Mouse (Mus musculus) heart, embryonic 10.5 days (tissue): ENCODE data around the gene Wdr91. TPM values are rescaled to one million over a fixed set of nuclear protein-coding genes. Genes with fewer than 3 reads are reported as not detected.

Source experiments
- DNase-seq: peaks from one replicate; pipeline ENCODE4 v3.0.0-alpha.2; 2017; ENCODE audit warnings: low spot score
- H3K27ac ChIP-seq: fragments of 300-500 bp; sonication (generic); 2 replicates; pipeline ENCODE4 v1.5.1; 2016; ENCODE audit warnings: mild to moderate bottlenecking
- H3K27me3 ChIP-seq: fragments of 300-500 bp; sonication (generic); 2 replicates; pipeline ENCODE4 v1.6.1; 2016; ENCODE audit warnings: mild to moderate bottlenecking; ENCODE audit not compliant: poor library complexity, insufficient read depth, severe bottlenecking
- H3K36me3 ChIP-seq: fragments of 300-500 bp; sonication (generic); 2 replicates; pipeline ENCODE4 v1.6.1; 2016; ENCODE audit warnings: mild to moderate bottlenecking, moderate library complexity
- H3K4me1 ChIP-seq: fragments of 300-500 bp; sonication (generic); 2 replicates; pipeline ENCODE4 v1.6.1; 2016; ENCODE audit warnings: mild to moderate bottlenecking
- H3K4me3 ChIP-seq: fragments of 300-500 bp; sonication (generic); 2 replicates; pipeline ENCODE4 v1.5.1; 2016; ENCODE audit warnings: mild to moderate bottlenecking, moderate library complexity
- H3K9me3 ChIP-seq: fragments of 300-500 bp; sonication (generic); 2 replicates; pipeline ENCODE4 v1.6.1; 2016; ENCODE audit warnings: mild to moderate bottlenecking, moderate library complexity
- WGBS: fragments of 180-500 bp; shearing (Covaris S2); methylation state at CpG from one replicate; pipeline ENCODE4 v1.1.7; 2016; 5-methylcytosine and 5-hydroxymethylcytosine counted together
- polyA plus RNA-seq: library from polyadenylated mRNA; unstranded; fragments of >200 nt; fragmentation: Nextera tagmentation; extraction: Ambion mirVana; gene quantifications from 2 replicates; pipeline ENCODE4 v1.2.1, GENCODE M21; 2016

Wdr91 gene
- polyA plus RNA-seq, 1 experiment from 2014 or later: 12.6 TPM

- Histone ChIP-seq H3K27me3 (no peaks in the 10 kb centered on the region), H3K9me3 (no peaks in the 10 kb centered on the region), H3K4me1 (peaks cover 26% of the 10 kb centered on the region), H3K27ac (no peak overlapping the region), H3K4me3 (no peak overlapping the region), H3K36me3 (peaks cover 85% of the 10 kb centered on the region)
- DNase-seq: no peak
- WGBS: 84% methylated on average over 7 of the region's 7 CpGs
These were observed 15.1 kb downstream of the Wdr91 start for GRCm38 (mm10) chr6:34895569-34895968.

GRCm38 (mm10) chr6:34889185-34889584, 21.5 kb downstream of the Wdr91 start:
- no peaks in the 10 kb centered on the region for H3K27me3 ChIP-seq
- peaks cover 91% of the 10 kb centered on the region for H3K36me3 ChIP-seq
- no peak overlapping the region for H3K4me3 ChIP-seq
- DNase-seq: no peak
- WGBS: 62% methylated on average over 4 of the region's 4 CpGs
- peaks cover 25% of the 10 kb centered on the region for H3K4me1 ChIP-seq
- no peak overlapping the region for H3K27ac ChIP-seq
- H3K9me3 ChIP-seq: no peaks in the 10 kb centered on the region

GRCm38 (mm10) chr6:34887131-34887850, 23.4 kb downstream of the Wdr91 start:
- Histone ChIP-seq H3K36me3 (peaks cover 87% of the 10 kb centered on the region), H3K27ac (peak overlapping the region; percentile 59; the same call in 1 of the 2 replicates)

GRCm38 (mm10) chr6:34884724-34885123, 26.0 kb downstream of the Wdr91 start:
- H3K4me1 ChIP-seq: peaks cover 21% of the 10 kb centered on the region
- no peak overlapping the region for H3K4me3 ChIP-seq
- H3K36me3 ChIP-seq: peaks cover 84% of the 10 kb centered on the region
- no peak for DNase-seq
- H3K27ac ChIP-seq: no peak overlapping the region
- no peaks in the 10 kb centered on the region for H3K27me3 ChIP-seq
- WGBS: 81% methylated on average over 7 of the region's 7 CpGs
- H3K9me3 ChIP-seq: no peaks in the 10 kb centered on the region

More at GRCm38 (mm10) chr6:34887131-34887850, 23.4 kb downstream of the Wdr91 start:
- Histone ChIP-seq H3K9me3 (no peaks in the 10 kb centered on the region), H3K27me3 (no peaks in the 10 kb centered on the region), H3K4me1 (peaks cover 25% of the 10 kb centered on the region), H3K4me3 (no peak overlapping the region)
- DNase-seq: no peak
- WGBS: 75% methylated on average over 6 of the region's 6 CpGs

GRCm38 (mm10) chr6:34879911-34880475, 30.7 kb downstream of the Wdr91 start:
- Histone ChIP-seq H3K9me3 (no peaks in the 10 kb centered on the region), H3K27me3 (no peaks in the 10 kb centered on the region), H3K27ac (no peak overlapping the region), H3K4me3 (no peak overlapping the region), H3K36me3 (peaks cover 45% of the 10 kb centered on the region), H3K4me1 (peaks cover 34% of the 10 kb centered on the region)
- DNase-seq: no peak
- 59% methylated on average over 6 of the region's 6 CpGs for WGBS

GRCm38 (mm10) chr6:34879101-34879740, 31.5 kb downstream of the Wdr91 start:
- 88% methylated on average over 16 of the region's 16 CpGs for WGBS
- H3K9me3 ChIP-seq: no peaks in the 10 kb centered on the region
- H3K27me3 ChIP-seq: no peaks in the 10 kb centered on the region
- H3K4me1 ChIP-seq: peaks cover 42% of the 10 kb centered on the region
- H3K4me3 ChIP-seq: no peak overlapping the region
- DNase-seq: no peak
- H3K36me3 ChIP-seq: peaks cover 37% of the 10 kb centered on the region
- H3K27ac ChIP-seq: no peak overlapping the region

GRCm38 (mm10) chr6:34877509-34878321, 33.0 kb downstream of the Wdr91 start, which contains the start of gene Cyren:
Cyren (minus strand) TSS chr6:34878060.
- peak within 1 kb of the TSS; percentile 78 for H3K4me3 ChIP-seq
- no peaks in the 10 kb centered on the region for H3K9me3 ChIP-seq
- H3K4me1 ChIP-seq: peaks cover 50% of the 10 kb centered on the region
- under 1% methylated on average over 56 of the region's 56 CpGs for WGBS
- H3K36me3 ChIP-seq: peaks cover 35% of the 10 kb centered on the region
- H3K27ac ChIP-seq: peak within 1 kb of the TSS; percentile 96
- no peaks in the 10 kb centered on the region for H3K27me3 ChIP-seq
- DNase-seq: peak; percentile 96

GRCm38 (mm10) chr6:34876835-34877156, 33.9 kb downstream of the Wdr91 start:
- H3K27me3 ChIP-seq: no peaks in the 10 kb centered on the region
- 26% methylated on average over 2 of the region's 2 CpGs for WGBS
- H3K4me3 ChIP-seq: peak overlapping the region; percentile 78
- peak; percentile 78 for DNase-seq
- peaks cover 51% of the 10 kb centered on the region for H3K4me1 ChIP-seq
- H3K36me3 ChIP-seq: peaks cover 25% of the 10 kb centered on the region
- no peaks in the 10 kb centered on the region for H3K9me3 ChIP-seq
- H3K27ac ChIP-seq: peak overlapping the region; percentile 96

GRCm38 (mm10) chr6:34875966-34876834, 34.5 kb downstream of the Wdr91 start:
- H3K27ac ChIP-seq: peak overlapping the region; percentile 96
- peak overlapping the region; percentile 78; the same call in 1 of the 2 replicates for H3K4me3 ChIP-seq
- peaks cover 52% of the 10 kb centered on the region for H3K4me1 ChIP-seq
- DNase-seq: no peak
- H3K27me3 ChIP-seq: no peaks in the 10 kb centered on the region
- H3K9me3 ChIP-seq: no peaks in the 10 kb centered on the region
- H3K36me3 ChIP-seq: peaks cover 22% of the 10 kb centered on the region
- 21% methylated on average over 12 of the region's 12 CpGs for WGBS

- peaks cover 13% of the 10 kb centered on the region for H3K36me3 ChIP-seq
- peak overlapping the region; percentile 96 for H3K27ac ChIP-seq
- WGBS: 79% methylated on average over 15 of the region's 15 CpGs
- H3K4me3 ChIP-seq: no peak overlapping the region
- no peaks in the 10 kb centered on the region for H3K9me3 ChIP-seq
- H3K27me3 ChIP-seq: no peaks in the 10 kb centered on the region
- DNase-seq: no peak
- peaks cover 59% of the 10 kb centered on the region for H3K4me1 ChIP-seq
These were observed 35.4 kb downstream of the Wdr91 start for GRCm38 (mm10) chr6:34875268-34875761.

- H3K4me3 ChIP-seq: no peak overlapping the region
- peaks cover 69% of the 10 kb centered on the region for H3K4me1 ChIP-seq
- no peaks in the 10 kb centered on the region for H3K9me3 ChIP-seq
- peaks cover 4% of the 10 kb centered on the region for H3K36me3 ChIP-seq
- no peak for DNase-seq
- 36% methylated on average over 21 of the region's 21 CpGs for WGBS
- H3K27me3 ChIP-seq: no peaks in the 10 kb centered on the region
- peak overlapping the region; percentile 96 for H3K27ac ChIP-seq
These were observed 36.4 kb downstream of the Wdr91 start for GRCm38 (mm10) chr6:34874101-34874921.
